Mouse (Mus musculus) neural tube, embryonic 13.5 days (tissue): ENCODE results near the gene Slc44a2. TPM values are rescaled to one million over a fixed set of nuclear protein-coding genes. Genes with fewer than 3 reads are reported as not detected.
A peak's percentile ranks its signal among the peaks of the same experiment; 100 is the strongest.
"Not testable (repeated sequence)": the region's sequence is repeated elsewhere in the genome, so short reads cannot be mapped to it uniquely, and the experiment has no call there.

Source experiments
- ATAC-seq: fragments of 200-750 bp; cut with Nextera tagmentation; 2 replicates; pipeline ENCODE4 v1.8.0; 2017; ENCODE audit warnings: low read depth, mild to moderate bottlenecking, moderate TSS enrichment, moderate library complexity
- H3K27ac ChIP-seq: fragments of 300-500 bp; sonication (generic); replicated peaks from 2 replicates; pipeline ENCODE4 v1.5.1; 2015; ENCODE audit warnings: moderate library complexity, mild to moderate bottlenecking, inconsistent platforms
- H3K27me3 ChIP-seq: fragments of 300-500 bp; sonication (generic); 2 replicates; pipeline ENCODE4 v1.6.1; 2015; ENCODE audit warnings: mild to moderate bottlenecking, inconsistent platforms
- H3K36me3 ChIP-seq: fragments of 300-500 bp; sonication (generic); 2 replicates; pipeline ENCODE4 v1.6.1; 2015; ENCODE audit warnings: mild to moderate bottlenecking, inconsistent platforms
- H3K4me1 ChIP-seq: fragments of 300-500 bp; sonication (generic); replicated peaks from 2 replicates; pipeline ENCODE4 v1.6.1; 2015; ENCODE audit warnings: inconsistent platforms
- H3K4me2 ChIP-seq: fragments of 300-500 bp; sonication (generic); 2 replicates; pipeline ENCODE4 v1.6.1; 2015; ENCODE audit warnings: inconsistent platforms, mild to moderate bottlenecking, moderate library complexity
- H3K4me3 ChIP-seq: fragments of 300-500 bp; sonication (generic); 2 replicates; pipeline ENCODE4 v1.5.1; 2015; ENCODE audit warnings: mild to moderate bottlenecking, inconsistent platforms
- H3K9ac ChIP-seq: fragments of 300-500 bp; sonication (generic); 2 replicates; pipeline ENCODE4 v1.6.1; 2015; ENCODE audit warnings: moderate library complexity, mild to moderate bottlenecking, inconsistent platforms
- H3K9me3 ChIP-seq: fragments of 300-500 bp; sonication (generic); 2 replicates; pipeline ENCODE4 v1.6.1; 2016; ENCODE audit warnings: inconsistent platforms
- WGBS: fragments of 180-500 bp; shearing (Covaris S2); methylation state at CpG from one replicate; pipeline ENCODE4 v1.1.7; 2015; 5-methylcytosine and 5-hydroxymethylcytosine counted together
- polyA plus RNA-seq: library from polyadenylated mRNA; unstranded; fragments of >200 nt; fragmentation: Nextera tagmentation; extraction: Ambion mirVana; gene quantifications from 2 replicates; pipeline ENCODE4 v1.2.1, GENCODE M21; 2015

Slc44a2 gene
- polyA plus RNA-seq, 1 experiment from 2014 or later, result 70.1 TPM

DNA sequence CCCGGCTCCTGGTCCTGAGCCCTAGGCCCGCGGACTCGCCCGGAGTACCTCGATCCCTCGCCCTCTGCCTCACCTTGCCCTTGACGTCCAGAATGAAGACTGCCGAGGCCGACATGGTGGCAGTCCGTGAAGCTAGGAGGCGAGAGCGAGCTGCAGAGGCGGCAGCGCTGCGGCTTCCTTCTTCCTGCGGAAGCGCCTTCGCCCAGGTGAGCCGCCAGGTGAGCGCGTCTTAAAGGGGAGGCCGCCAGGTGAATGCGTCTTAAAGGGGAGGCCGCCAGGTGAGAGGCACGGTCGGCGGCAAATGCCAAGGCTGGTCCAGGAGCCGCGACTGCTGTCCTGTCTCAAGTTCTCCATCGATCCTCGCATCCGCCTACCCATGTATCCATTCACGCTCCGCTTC, 8.4 kb upstream of the Slc44a2 start, which contains the start of gene Ap1m2:
Ap1m2 (minus strand) TSS at position 204 of the 400 bp plus-strand sequence.
- H3K27me3 ChIP-seq, result peaks cover 24% of the 10 kb centered on the region
- H3K36me3 ChIP-seq, result no peaks in the 10 kb centered on the region
- 10% methylated on average over 31 of the region's 35 CpGs for WGBS
- H3K9ac ChIP-seq, result no peak within 1 kb of the TSS
- H3K9me3 ChIP-seq, result no peaks in the 10 kb centered on the region
- 0 out of 2 replicates have a peak, but pooled peaks cover 6% of the 10 kb centered on the region for H3K4me1 ChIP-seq
- ATAC-seq, result no peak
- H3K4me2 ChIP-seq, result peak within 1 kb of the TSS; percentile 39
- peak within 1 kb of the TSS; percentile 22 for H3K4me3 ChIP-seq
- H3K27ac ChIP-seq, result no peak within 1 kb of the TSS

- Histone ChIP-seq H3K4me1 (0 out of 2 replicates have a peak, but pooled peaks cover 6% of the 10 kb centered on the region), H3K27ac (no peak overlapping the region), H3K9me3 (no peaks in the 10 kb centered on the region), H3K9ac (no peak overlapping the region), H3K27me3 (peaks cover 24% of the 10 kb centered on the region), H3K4me2 (no peak overlapping the region), H3K36me3 (no peaks in the 10 kb centered on the region), H3K4me3 (no peak overlapping the region)
- WGBS, result 9% methylated on average over 11 of the region's 11 CpGs
- ATAC-seq, result peak; percentile 49; the same call in 1 of the 2 replicates
Measured at GRCm38 (mm10) chr9:21313394-21313793, 7.1 kb upstream of the Slc44a2 start.

DNA sequence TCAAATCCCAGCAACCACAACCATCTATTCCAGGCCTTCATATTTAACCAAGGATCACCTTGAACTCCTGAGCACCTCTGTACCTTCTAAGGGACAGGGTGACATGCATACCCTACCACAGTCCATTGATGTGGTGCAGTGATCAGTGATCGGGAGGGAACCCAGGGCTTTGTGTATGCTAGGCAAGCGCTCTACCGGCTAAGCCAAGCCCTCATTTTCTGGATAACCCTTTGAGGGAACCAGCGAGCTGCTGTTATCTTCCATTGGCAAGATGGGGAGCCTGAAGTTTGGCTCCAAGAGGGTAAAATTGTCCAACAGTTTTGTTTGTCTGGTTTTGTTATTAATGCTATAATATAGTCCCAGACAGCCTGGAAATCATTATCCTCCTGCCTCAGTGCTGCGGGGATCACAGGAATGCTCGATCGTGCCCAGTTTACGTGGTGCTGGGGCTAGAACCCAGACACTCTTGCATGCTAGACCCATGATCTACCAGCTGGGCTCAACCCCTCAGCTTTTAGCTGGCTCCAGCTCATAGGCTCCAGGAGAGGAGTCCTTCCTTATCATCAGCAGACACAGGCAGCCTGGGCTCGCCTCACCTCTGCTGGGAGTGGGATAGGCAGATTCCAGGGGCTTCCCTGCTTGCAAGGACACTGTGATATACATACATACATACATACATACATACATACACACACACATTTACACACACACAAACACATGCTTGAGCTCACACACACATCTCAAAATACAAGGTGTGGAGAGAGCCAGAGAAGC, 5.9 kb upstream of the Slc44a2 start:
- Histone ChIP-seq H3K27me3 (peaks cover 24% of the 10 kb centered on the region), H3K4me3 (no peak overlapping the region)

DNA sequence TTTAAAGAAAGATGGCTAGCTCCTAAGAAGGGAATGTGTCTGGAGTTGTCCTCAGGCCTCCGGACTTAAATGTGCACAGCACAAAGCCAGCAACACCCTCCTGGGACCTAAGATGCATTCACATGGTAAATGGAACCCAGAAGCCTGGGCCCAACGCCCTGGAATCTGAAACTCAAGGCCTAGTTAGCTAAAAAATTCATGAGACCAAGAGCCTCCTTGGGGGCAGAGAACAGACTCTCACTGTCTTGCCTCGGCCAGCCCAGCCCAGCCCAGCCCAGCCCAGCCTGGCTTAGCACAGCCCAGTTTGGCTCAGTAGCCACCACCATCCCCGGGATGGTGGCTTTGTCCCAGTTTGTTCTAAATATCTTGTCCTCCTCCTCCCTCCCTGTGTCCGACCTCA, 5.1 kb upstream of the Slc44a2 start:
- peaks cover 21% of the 10 kb centered on the region for H3K27me3 ChIP-seq
- H3K4me2 ChIP-seq, result no peak overlapping the region
- peaks cover 11% of the 10 kb centered on the region for H3K4me1 ChIP-seq
- no peak overlapping the region for H3K4me3 ChIP-seq
- H3K27ac ChIP-seq, result 0 out of 2 replicates have a peak overlapping the region, but pooled peaks have one; percentile 0
- H3K9ac ChIP-seq, result no peak overlapping the region
- H3K9me3 ChIP-seq, result no peaks in the 10 kb centered on the region
- WGBS, result 47% methylated on average over 5 of the region's 5 CpGs
- no peaks in the 10 kb centered on the region for H3K36me3 ChIP-seq
- ATAC-seq, result no peak

More for the DNA sequence above, 5.9 kb upstream of the Slc44a2 start:
- Histone ChIP-seq H3K4me2 (no peak overlapping the region), H3K36me3 (no peaks in the 10 kb centered on the region), H3K27ac (0 out of 2 replicates have a peak overlapping the region, but pooled peaks have one; percentile 0), H3K9me3 (no peaks in the 10 kb centered on the region), H3K9ac (no peak overlapping the region), H3K4me1 (0 out of 2 replicates have a peak, but pooled peaks cover 6% of the 10 kb centered on the region)
- WGBS, result 93% methylated on average over 9 of the region's 9 CpGs
- no peak for ATAC-seq

- H3K27me3 ChIP-seq, result peaks cover 11% of the 10 kb centered on the region
- H3K4me3 ChIP-seq, result no peak overlapping the region
- ATAC-seq, result no peak
- H3K4me1 ChIP-seq, result peaks cover 19% of the 10 kb centered on the region
- 77% methylated on average over 7 of the region's 7 CpGs for WGBS
- H3K27ac ChIP-seq, result no peak overlapping the region
- no peaks in the 10 kb centered on the region for H3K36me3 ChIP-seq
- H3K9me3 ChIP-seq, result no peaks in the 10 kb centered on the region
- no peak overlapping the region for H3K4me2 ChIP-seq
- H3K9ac ChIP-seq, result no peak overlapping the region
Measured at GRCm38 (mm10) chr9:21316696-21317095, 3.8 kb upstream of the Slc44a2 start.

DNA sequence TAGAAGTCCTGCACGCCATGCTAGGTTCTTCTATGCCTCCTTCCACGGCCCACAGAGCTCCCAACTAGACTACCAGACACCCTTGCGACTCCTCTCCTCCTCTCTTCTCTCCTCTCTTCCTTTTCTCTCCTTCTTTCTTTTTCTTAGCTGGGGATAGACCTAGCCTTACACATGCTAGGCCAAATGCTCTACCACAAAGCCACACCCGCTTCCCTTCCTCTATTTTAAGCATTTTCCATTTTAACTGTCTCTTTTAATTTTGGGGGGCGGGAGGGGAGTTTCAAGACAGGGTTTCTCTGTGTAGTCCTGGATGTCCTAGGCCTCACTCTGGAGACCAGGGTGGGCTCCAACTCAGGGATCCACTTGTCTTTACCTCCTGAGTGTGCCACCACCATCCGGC, 1.7 kb upstream of the Slc44a2 start:
- ATAC-seq, result no peak
- Histone ChIP-seq H3K27ac (no peak overlapping the region), H3K9ac (no peak overlapping the region), H3K36me3 (no peaks in the 10 kb centered on the region), H3K4me3 (no peak overlapping the region), H3K9me3 (no peaks in the 10 kb centered on the region), H3K27me3 (no peaks in the 10 kb centered on the region), H3K4me2 (no peak overlapping the region), H3K4me1 (peaks cover 27% of the 10 kb centered on the region)
- 93% methylated on average over 6 of the region's 6 CpGs for WGBS

DNA sequence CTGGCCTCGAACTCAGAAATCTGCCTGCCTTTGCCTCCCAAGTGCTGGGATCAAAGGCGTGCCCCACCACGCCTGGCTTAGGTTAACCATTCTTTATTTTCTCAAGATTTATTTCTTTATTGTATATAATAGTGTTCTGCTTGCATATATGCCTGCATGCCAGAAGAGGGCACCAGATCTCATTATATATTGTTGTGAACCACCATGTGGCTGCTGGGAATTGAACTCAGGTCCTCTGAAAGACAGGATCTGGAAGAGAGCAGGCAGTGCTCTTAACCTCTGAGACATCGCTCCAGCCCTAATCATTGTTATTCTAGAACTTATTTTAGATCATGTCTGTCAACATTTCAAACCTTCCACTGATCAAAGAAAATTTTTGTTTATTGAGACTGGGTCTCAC, 995 bp upstream of the Slc44a2 start:
- Histone ChIP-seq H3K36me3 (no peaks in the 10 kb centered on the region), H3K27ac (no peak overlapping the region), H3K4me3 (no peak overlapping the region), H3K27me3 (no peaks in the 10 kb centered on the region), H3K4me1 (peaks cover 27% of the 10 kb centered on the region), H3K9me3 (no peaks in the 10 kb centered on the region), H3K9ac (no peak overlapping the region), H3K4me2 (no peak overlapping the region)
- 93% methylated on average over 4 of the region's 4 CpGs for WGBS
- ATAC-seq, result no peak

DNA sequence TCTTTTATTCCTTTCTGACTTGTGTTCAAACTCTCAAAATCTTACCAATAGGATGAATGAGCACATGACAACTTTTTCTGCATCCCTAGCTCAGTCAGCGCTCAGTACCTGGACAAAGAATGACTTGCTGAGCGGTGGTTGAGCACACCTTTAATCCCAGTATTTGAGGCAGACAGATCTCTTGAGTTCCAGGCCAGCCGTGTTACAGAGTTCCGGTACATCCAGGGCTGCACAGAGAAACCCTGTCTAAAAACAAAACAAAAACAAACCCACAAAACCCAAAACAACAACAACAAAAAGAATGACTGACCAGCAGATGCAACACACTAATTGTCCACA, 249 bp upstream of the Slc44a2 start:
- H3K4me2 ChIP-seq, result peak overlapping the region; percentile 92
- peak overlapping the region; percentile 69 for H3K4me3 ChIP-seq
- WGBS, result 35% methylated on average over 4 of the region's 4 CpGs
- H3K27ac ChIP-seq, result 0 out of 2 replicates have a peak overlapping the region, but pooled peaks have one; percentile 61
- no peaks in the 10 kb centered on the region for H3K9me3 ChIP-seq
- ATAC-seq, result peak; percentile 62
- H3K36me3 ChIP-seq, result no peaks in the 10 kb centered on the region; the same call in 1 of the 2 replicates
- peaks cover 27% of the 10 kb centered on the region for H3K4me1 ChIP-seq
- no peaks in the 10 kb centered on the region for H3K27me3 ChIP-seq
- H3K9ac ChIP-seq, result peak overlapping the region; percentile 82

GRCm38 (mm10) chr9:21321513-21321835, 976 bp downstream of the Slc44a2 start:
- Histone ChIP-seq H3K4me2 (peak overlapping the region; percentile 92), H3K27ac (no peak overlapping the region; the same call in 1 of the 2 replicates), H3K9me3 (no peaks in the 10 kb centered on the region), H3K4me3 (peak overlapping the region; percentile 69), H3K36me3 (no peaks in the 10 kb centered on the region; the same call in 1 of the 2 replicates), H3K9ac (peak overlapping the region; percentile 82), H3K27me3 (no peaks in the 10 kb centered on the region), H3K4me1 (peaks cover 27% of the 10 kb centered on the region)
- no peak for ATAC-seq
- 16% methylated on average over 6 of the region's 6 CpGs for WGBS

GRCm38 (mm10) chr9:21322211-21322916, 1.9 kb downstream of the Slc44a2 start:
- Histone ChIP-seq H3K4me2 (peak overlapping the region; percentile 92), H3K9me3 (no peaks in the 10 kb centered on the region), H3K4me3 (peak overlapping the region; percentile 69), H3K36me3 (no peaks in the 10 kb centered on the region; the same call in 1 of the 2 replicates), H3K9ac (peak overlapping the region; percentile 82; the same call in 1 of the 2 replicates), H3K27ac (no peak overlapping the region), H3K4me1 (peaks cover 27% of the 10 kb centered on the region), H3K27me3 (no peaks in the 10 kb centered on the region)
- no peak for ATAC-seq
- 83% methylated on average over 19 of the region's 19 CpGs for WGBS

DNA sequence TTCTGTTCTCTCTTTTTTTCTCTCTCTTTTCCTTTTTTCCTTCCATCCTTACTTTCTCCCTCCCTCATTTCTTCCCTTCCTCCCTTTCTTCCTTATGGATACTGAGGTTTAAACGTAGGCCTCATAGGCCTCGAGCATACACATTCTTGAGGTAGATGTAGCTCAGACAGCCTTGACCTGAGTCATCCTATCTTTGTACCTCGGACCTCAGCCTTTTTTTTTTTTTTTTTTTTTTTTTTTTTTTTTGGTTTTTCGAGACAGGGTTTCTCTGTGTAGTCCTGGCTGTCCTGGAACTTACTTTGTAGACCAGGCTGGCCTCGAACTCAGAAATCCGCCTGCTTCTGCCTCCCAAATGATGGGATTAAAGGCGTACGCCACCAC, 2.4 kb downstream of the Slc44a2 start:
- H3K4me2 ChIP-seq, H3K36me3 ChIP-seq: not testable (repeated sequence)
- 91% methylated on average over 7 of the region's 8 CpGs for WGBS

DNA sequence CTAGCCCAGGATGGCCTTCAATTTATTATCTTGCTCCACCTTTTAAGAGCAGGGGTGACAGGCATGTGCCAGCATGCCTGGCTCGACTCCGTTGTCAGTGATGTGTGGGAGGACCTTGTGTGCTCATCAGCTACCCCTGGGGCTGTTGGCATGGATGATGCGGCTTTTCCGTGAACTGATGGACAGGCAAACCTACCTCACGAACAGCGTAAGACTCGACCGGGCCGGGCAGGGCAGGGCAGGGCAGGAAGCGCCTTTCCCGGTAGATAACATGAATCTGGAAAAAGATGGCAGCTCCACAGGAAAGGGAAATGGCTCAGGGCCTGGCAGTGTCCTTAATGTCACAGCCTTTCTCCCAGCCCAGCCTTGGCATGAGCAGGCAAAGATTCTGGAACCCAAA, 3.8 kb downstream of the Slc44a2 start:
- Histone ChIP-seq H3K27me3 (no peaks in the 10 kb centered on the region), H3K9ac (no peak overlapping the region), H3K27ac (no peak overlapping the region), H3K4me3 (no peak overlapping the region), H3K4me1 (peaks cover 27% of the 10 kb centered on the region), H3K4me2 (no peak overlapping the region), H3K36me3 (no peaks in the 10 kb centered on the region; the same call in 1 of the 2 replicates), H3K9me3 (no peaks in the 10 kb centered on the region)
- 84% methylated on average over 11 of the region's 11 CpGs for WGBS
- ATAC-seq, result no peak

More for the DNA sequence above, 2.4 kb downstream of the Slc44a2 start:
- H3K9me3 ChIP-seq, H3K27ac ChIP-seq, H3K27me3 ChIP-seq, H3K4me3 ChIP-seq, H3K9ac ChIP-seq, ATAC-seq: not testable (repeated sequence)
- H3K4me1 ChIP-seq, result peaks cover 27% of the 10 kb centered on the region
